In genomic region chr17:80223829-80224228, GRCm38 (mm10) we compare ENCODE assay signal across 8 mouse cellular contexts. TPM values are rescaled to one million over a fixed set of nuclear protein-coding genes. Genes with fewer than 3 reads are reported as not detected.
A peak's percentile ranks its signal among the peaks of the same experiment; 100 is the strongest.
DNase-seq lines count a peak whose midpoint lies in the region; ATAC-seq lines count a peak whose summit lies in the region.

No protein-coding gene starts in this region.

- no peak for DNase-seq in heart, postnatal 4 days
- DNase-seq in layer of hippocampus, adult 11-12 months (ENCODE audit: low spot score), result no peak
- no peak for DNase-seq in urinary bladder, postnatal 25 days (ENCODE audit: low spot score)
- no peak for DNase-seq in urinary bladder, adult 2 months (ENCODE audit: low spot score)

- H3K27me3 ChIP-seq in heart, embryonic 14.5 days (ENCODE audit: control insufficient read depth, insufficient read depth, low read length), result no peaks in the 10 kb centered on the region
- no peaks in the 10 kb centered on the region for H3K27me3 ChIP-seq in hindbrain, embryonic 15.5 days
- H3K27me3 ChIP-seq in midbrain, embryonic 12.5 days, result no peaks in the 10 kb centered on the region

- no peaks in the 10 kb centered on the region for H3K9me3 ChIP-seq in heart, embryonic 14.5 days (ENCODE audit: control insufficient read depth, low read length)
- no peaks in the 10 kb centered on the region for H3K9me3 ChIP-seq in hindbrain, embryonic 15.5 days
- H3K9me3 ChIP-seq in midbrain, embryonic 12.5 days, result no peaks in the 10 kb centered on the region

- H3K36me3 ChIP-seq in heart, embryonic 14.5 days (ENCODE audit: control insufficient read depth, insufficient read depth, low read length), result peaks cover 5% of the 10 kb centered on the region; the same call in 1 of the 2 replicates
- H3K36me3 ChIP-seq in hindbrain, embryonic 15.5 days, result no peaks in the 10 kb centered on the region
- H3K36me3 ChIP-seq in midbrain, embryonic 12.5 days, result peaks cover 3% of the 10 kb centered on the region; the same call in 1 of the 2 replicates

- WGBS in heart, embryonic 14.5 days, result 5% methylated on average over 9 of the region's 9 CpGs
- WGBS in hindbrain, embryonic 15.5 days, result 8% methylated on average over 9 of the region's 9 CpGs
- WGBS in midbrain, embryonic 12.5 days, result 9% methylated on average over 9 of the region's 9 CpGs

- H3K27ac ChIP-seq in heart, embryonic 14.5 days (replicated peaks in 1 of 2; ENCODE audit: control insufficient read depth in 1 of 2, insufficient read depth in 1 of 2, low read depth in 2 of 2, low read length in 2 of 2), result peak overlapping the region; percentile 36 to 87; a peak in 3 of 4 replicates
- H3K27ac ChIP-seq in brown adipose tissue, adult 24 weeks (replicated peaks; ENCODE audit: low read depth, low read length), result peak overlapping the region; percentile 51; the same call in 1 of the 2 replicates
- peak overlapping the region; percentile 83 for H3K27ac ChIP-seq in hindbrain, embryonic 15.5 days (replicated peaks)
- peak overlapping the region; percentile 76 for H3K27ac ChIP-seq in midbrain, embryonic 12.5 days (replicated peaks)

- H3K4me2 ChIP-seq in heart, embryonic 14.5 days (ENCODE audit: low read length), result peak overlapping the region; percentile 81
- H3K4me2 ChIP-seq in hindbrain, embryonic 15.5 days, result peak overlapping the region; percentile 71
- H3K4me2 ChIP-seq in midbrain, embryonic 12.5 days (replicated peaks), result peak overlapping the region; percentile 71

- no peak for ATAC-seq in heart, embryonic 14.5 days (ENCODE audit: insufficient number of reproducible peaks, insufficient read depth, low FRiP score, low read depth)
- peak; percentile 55 for ATAC-seq in hindbrain, embryonic 15.5 days (ENCODE audit: low FRiP score, low read depth)
- ATAC-seq in midbrain, embryonic 12.5 days (ENCODE audit: low FRiP score, low read depth), result peak; percentile 53

- H3K9ac ChIP-seq in heart, embryonic 14.5 days (ENCODE audit: low read length), result peak overlapping the region; percentile 83
- H3K9ac ChIP-seq in hindbrain, embryonic 15.5 days, result peak overlapping the region; percentile 60
- H3K9ac ChIP-seq in midbrain, embryonic 12.5 days (replicated peaks), result peak overlapping the region; percentile 65; the same call in 1 of the 2 replicates

- peak overlapping the region; percentile 57 to 71 for H3K4me3 ChIP-seq in heart, embryonic 14.5 days (ENCODE audit: control insufficient read depth in 1 of 2, insufficient read depth in 1 of 2, low read depth in 1 of 2, low read length in 2 of 2)
- peak overlapping the region; percentile 71 for H3K4me3 ChIP-seq in brown adipose tissue, adult 24 weeks (ENCODE audit: insufficient read depth, low read depth, low read length)
- peak overlapping the region; percentile 63 for H3K4me3 ChIP-seq in hindbrain, embryonic 15.5 days
- H3K4me3 ChIP-seq in midbrain, embryonic 12.5 days, result peak overlapping the region; percentile 63

- H3K4me1 ChIP-seq in heart, embryonic 14.5 days (ENCODE audit: control insufficient read depth in 2 of 2, insufficient read depth in 2 of 2, low read length in 2 of 2), result peaks cover 0 to 3% of the 10 kb centered on the region in 2 experiments; a peak in 1 of 4 replicates
- H3K4me1 ChIP-seq in brown adipose tissue, adult 24 weeks (ENCODE audit: control insufficient read depth, insufficient read depth, insufficient read length, low read length), result peaks cover 2% of the 10 kb centered on the region; the same call in 1 of the 2 replicates
- peaks cover 8% of the 10 kb centered on the region for H3K4me1 ChIP-seq in hindbrain, embryonic 15.5 days (replicated peaks)
- H3K4me1 ChIP-seq in midbrain, embryonic 12.5 days, result peaks cover 7% of the 10 kb centered on the region

RNA-seq across cellular contexts. Expression of gene Gemin6, which starts 0.4 kb away (rescaled TPM):
- 23.5 and 27.0 TPM in 2 replicates for polyA plus RNA-seq in heart, embryonic 14.5 days (2014; fragmentation: Nextera tagmentation; extraction: Ambion mirVana)
- 1 to 10 TPM; 6.1 to 7.8 TPM for total RNA-seq in heart, postnatal 4 days (2021)
- 4.9 and 8.4 TPM in 2 replicates for polyA plus RNA-seq in brown adipose tissue, adult 24 weeks (2012; ENCODE audit: insufficient read depth, insufficient read length, missing spikeins)
- 17.6 and 23.8 TPM in 2 replicates for polyA plus RNA-seq in hindbrain, embryonic 15.5 days (2015; fragmentation: Nextera tagmentation; extraction: Ambion mirVana)
- polyA plus RNA-seq in midbrain, embryonic 12.5 days (2016; fragmentation: Nextera tagmentation; extraction: Ambion mirVana), result 31.6 and 33.1 TPM in 2 replicates
- polyA plus RNA-seq in urinary bladder, adult 2 months (2012; rRNA removed), result 8.1 and 8.9 TPM in 2 replicates

RNA-seq across cellular contexts. Expression of gene Ttc39d, which starts 16.6 kb away (rescaled TPM):
- 0.11 and 0.16 TPM in 2 replicates for polyA plus RNA-seq in heart, embryonic 14.5 days (2014; fragmentation: Nextera tagmentation; extraction: Ambion mirVana)
- not detected for total RNA-seq in heart, postnatal 4 days (2021)
- polyA plus RNA-seq in brown adipose tissue, adult 24 weeks (2012; ENCODE audit: insufficient read depth, insufficient read length, missing spikeins), result not detected in 2 replicates
- polyA plus RNA-seq in hindbrain, embryonic 15.5 days (2015; fragmentation: Nextera tagmentation; extraction: Ambion mirVana), result 0.08 and 0.29 TPM in 2 replicates
- polyA plus RNA-seq in midbrain, embryonic 12.5 days (2016; fragmentation: Nextera tagmentation; extraction: Ambion mirVana), result 0.14 and 0.30 TPM in 2 replicates
- 0.09 TPM in 1 of 2 replicates, not detected in the other for polyA plus RNA-seq in urinary bladder, adult 2 months (2012; rRNA removed)

RNA-seq across cellular contexts. Expression of gene Srsf7, which starts 16.7 kb away (rescaled TPM):
- polyA plus RNA-seq in heart, embryonic 14.5 days (2014; fragmentation: Nextera tagmentation; extraction: Ambion mirVana), result 275 and 276 TPM in 2 replicates
- total RNA-seq in heart, postnatal 4 days (2021), result 100 to 1,000 TPM; 104 to 109 TPM
- 33.3 and 35.9 TPM in 2 replicates for polyA plus RNA-seq in brown adipose tissue, adult 24 weeks (2012; ENCODE audit: insufficient read depth, insufficient read length, missing spikeins)
- 372 and 395 TPM in 2 replicates for polyA plus RNA-seq in hindbrain, embryonic 15.5 days (2015; fragmentation: Nextera tagmentation; extraction: Ambion mirVana)
- polyA plus RNA-seq in midbrain, embryonic 12.5 days (2016; fragmentation: Nextera tagmentation; extraction: Ambion mirVana), result 688 TPM in 2 replicates
- 133 and 176 TPM in 2 replicates for polyA plus RNA-seq in urinary bladder, adult 2 months (2012; rRNA removed)
